Mouse (Mus musculus): ENCODE measurements at regions not wholly inside any gene's neighbourhood (a gene's known extent, or its start where the extent isn't known, plus 50 kb on each side); places are given as distances from the start of the nearest gene placed in this dataset.
"Not testable (repeated sequence)": the region's sequence is repeated elsewhere in the genome, so short reads cannot be mapped to it uniquely, and the experiment has no call there.

GRCm38 (mm10) chr1:107772967-107773366, 183.2 kb downstream of the Serpinb8 start:
- no peak for DNase-seq (ENCODE audit: low spot score, missing footprints)
- H3K4me1 ChIP-seq (ENCODE audit: control insufficient read depth, insufficient read depth, low read length) = no peaks in the 10 kb centered on the region
- WGBS = 84% methylated on average over 2 of the region's 2 CpGs
- no peak for ATAC-seq (ENCODE audit: low FRiP score)
- H3K4me3 ChIP-seq (ENCODE audit: low read depth, low read length) = no peak overlapping the region
- no peaks in the 10 kb centered on the region for H3K36me3 ChIP-seq (ENCODE audit: control insufficient read depth, insufficient read depth, low read length)
- H3K27ac ChIP-seq (ENCODE audit: low read depth, low read length) = no peak overlapping the region
- no peaks in the 10 kb centered on the region for H3K9me3 ChIP-seq (ENCODE audit: control insufficient read depth, low read length)
- H3K9ac ChIP-seq (ENCODE audit: low read length) = no peak overlapping the region
- H3K4me2 ChIP-seq = no peak overlapping the region
- no peaks in the 10 kb centered on the region for H3K27me3 ChIP-seq (ENCODE audit: control insufficient read depth, insufficient read depth, low read length)

GRCm38 (mm10) chr1:107783079-107783478, 193.3 kb downstream of the Serpinb8 start:
- WGBS = 87% methylated on average over 5 of the region's 5 CpGs
- no peaks in the 10 kb centered on the region for H3K4me1 ChIP-seq (ENCODE audit: control insufficient read depth, insufficient read depth, low read length)
- H3K27ac ChIP-seq (ENCODE audit: low read depth, low read length) = no peak overlapping the region
- no peaks in the 10 kb centered on the region for H3K36me3 ChIP-seq (ENCODE audit: control insufficient read depth, insufficient read depth, low read length)
- no peak overlapping the region for H3K4me2 ChIP-seq
- no peaks in the 10 kb centered on the region for H3K9me3 ChIP-seq (ENCODE audit: control insufficient read depth, low read length)
- no peak overlapping the region for H3K4me3 ChIP-seq (ENCODE audit: low read depth, low read length)
- no peak for DNase-seq (ENCODE audit: low spot score, missing footprints)
- no peaks in the 10 kb centered on the region for H3K27me3 ChIP-seq (ENCODE audit: control insufficient read depth, insufficient read depth, low read length)
- H3K9ac ChIP-seq (ENCODE audit: low read length) = no peak overlapping the region
- ATAC-seq (ENCODE audit: low FRiP score) = no peak

GRCm38 (mm10) chr1:107805823-107806222, 216.0 kb downstream of the Serpinb8 start:
- Histone ChIP-seq H3K27me3 (ENCODE audit: control insufficient read depth, insufficient read depth, low read length) (no peaks in the 10 kb centered on the region), H3K9me3 (ENCODE audit: control insufficient read depth, low read length) (no peaks in the 10 kb centered on the region), H3K4me1 (ENCODE audit: control insufficient read depth, insufficient read depth, low read length) (no peaks in the 10 kb centered on the region), H3K27ac (ENCODE audit: low read depth, low read length) (no peak overlapping the region), H3K9ac (ENCODE audit: low read length) (no peak overlapping the region), H3K4me3 (ENCODE audit: low read depth, low read length) (no peak overlapping the region), H3K36me3 (ENCODE audit: control insufficient read depth, insufficient read depth, low read length) (no peaks in the 10 kb centered on the region), H3K4me2 (no peak overlapping the region)
- 85% methylated on average over 5 of the region's 5 CpGs for WGBS
- ATAC-seq (ENCODE audit: low FRiP score) (no peak), DNase-seq (ENCODE audit: low spot score, missing footprints) (no peak)

- not testable (repeated sequence) for DNase-seq (ENCODE audit: low spot score, missing footprints); H3K9me3 ChIP-seq (ENCODE audit: control insufficient read depth, low read length); H3K9ac ChIP-seq (ENCODE audit: low read length); ATAC-seq (ENCODE audit: low FRiP score); H3K27me3 ChIP-seq (ENCODE audit: control insufficient read depth, insufficient read depth, low read length); H3K27ac ChIP-seq (ENCODE audit: low read depth, low read length); H3K4me2 ChIP-seq; H3K4me1 ChIP-seq (ENCODE audit: control insufficient read depth, insufficient read depth, low read length); H3K4me3 ChIP-seq (ENCODE audit: low read depth, low read length); H3K36me3 ChIP-seq (ENCODE audit: control insufficient read depth, insufficient read depth, low read length)
- 88% methylated on average over 2 of the region's 2 CpGs for WGBS
These were observed 217.6 kb downstream of the Serpinb8 start for GRCm38 (mm10) chr1:107807367-107807766.

- Histone ChIP-seq H3K27ac (ENCODE audit: low read depth, low read length) (no peak overlapping the region), H3K4me2 (no peak overlapping the region), H3K9ac (ENCODE audit: low read length) (no peak overlapping the region), H3K4me3 (ENCODE audit: low read depth, low read length) (no peak overlapping the region), H3K36me3 (ENCODE audit: control insufficient read depth, insufficient read depth, low read length) (no peaks in the 10 kb centered on the region), H3K27me3 (ENCODE audit: control insufficient read depth, insufficient read depth, low read length) (no peaks in the 10 kb centered on the region), H3K4me1 (ENCODE audit: control insufficient read depth, insufficient read depth, low read length) (no peaks in the 10 kb centered on the region), H3K9me3 (ENCODE audit: control insufficient read depth, low read length) (no peaks in the 10 kb centered on the region)
- WGBS = 73% methylated on average over 1 of the region's 1 CpGs
- ATAC-seq (ENCODE audit: low FRiP score) (no peak), DNase-seq (ENCODE audit: low spot score, missing footprints) (no peak)
These were observed 221.3 kb downstream of the Serpinb8 start for GRCm38 (mm10) chr1:107811136-107811535.

GRCm38 (mm10) chr1:107811859-107812258, 222.1 kb downstream of the Serpinb8 start:
- H3K4me3 ChIP-seq (ENCODE audit: low read depth, low read length) = no peak overlapping the region
- no peaks in the 10 kb centered on the region for H3K27me3 ChIP-seq (ENCODE audit: control insufficient read depth, insufficient read depth, low read length)
- H3K4me2 ChIP-seq = no peak overlapping the region
- no peak for DNase-seq (ENCODE audit: low spot score, missing footprints)
- no peaks in the 10 kb centered on the region for H3K4me1 ChIP-seq (ENCODE audit: control insufficient read depth, insufficient read depth, low read length)
- no peak overlapping the region for H3K27ac ChIP-seq (ENCODE audit: low read depth, low read length)
- no peak for ATAC-seq (ENCODE audit: low FRiP score)
- 88% methylated on average over 2 of the region's 2 CpGs for WGBS
- H3K9ac ChIP-seq (ENCODE audit: low read length) = no peak overlapping the region
- H3K9me3 ChIP-seq (ENCODE audit: control insufficient read depth, low read length) = no peaks in the 10 kb centered on the region
- H3K36me3 ChIP-seq (ENCODE audit: control insufficient read depth, insufficient read depth, low read length) = no peaks in the 10 kb centered on the region

GRCm38 (mm10) chr1:107837877-107838276, 248.1 kb downstream of the Serpinb8 start:
- no peaks in the 10 kb centered on the region for H3K36me3 ChIP-seq (ENCODE audit: control insufficient read depth, insufficient read depth, low read length)
- no peaks in the 10 kb centered on the region for H3K9me3 ChIP-seq (ENCODE audit: control insufficient read depth, low read length)
- WGBS = 86% methylated on average over 5 of the region's 5 CpGs
- H3K27ac ChIP-seq (ENCODE audit: low read depth, low read length) = no peak overlapping the region
- no peak overlapping the region for H3K4me3 ChIP-seq (ENCODE audit: low read depth, low read length)
- H3K9ac ChIP-seq (ENCODE audit: low read length) = no peak overlapping the region
- no peaks in the 10 kb centered on the region for H3K4me1 ChIP-seq (ENCODE audit: control insufficient read depth, insufficient read depth, low read length)
- H3K4me2 ChIP-seq = no peak overlapping the region
- DNase-seq (ENCODE audit: low spot score, missing footprints) (no peak), ATAC-seq (ENCODE audit: low FRiP score) (no peak)
- H3K27me3 ChIP-seq (ENCODE audit: control insufficient read depth, insufficient read depth, low read length) = no peaks in the 10 kb centered on the region

GRCm38 (mm10) chr1:107852386-107852785, 262.6 kb downstream of the Serpinb8 start:
- 62% methylated on average over 2 of the region's 2 CpGs for WGBS
- no peak for ATAC-seq (ENCODE audit: low FRiP score)

GRCm38 (mm10) chr1:107853001-107853400, 263.2 kb downstream of the Serpinb8 start:
- ATAC-seq (ENCODE audit: low FRiP score) = no peak
- 89% methylated on average over 4 of the region's 4 CpGs for WGBS

More at GRCm38 (mm10) chr1:107852386-107852785, 262.6 kb downstream of the Serpinb8 start:
- DNase-seq (ENCODE audit: low spot score, missing footprints) = no peak
- Histone ChIP-seq H3K27ac (ENCODE audit: low read depth, low read length) (no peak overlapping the region), H3K4me1 (ENCODE audit: control insufficient read depth, insufficient read depth, low read length) (no peaks in the 10 kb centered on the region), H3K4me3 (ENCODE audit: low read depth, low read length) (no peak overlapping the region), H3K4me2 (no peak overlapping the region), H3K9ac (ENCODE audit: low read length) (no peak overlapping the region), H3K9me3 (ENCODE audit: control insufficient read depth, low read length) (no peaks in the 10 kb centered on the region), H3K27me3 (ENCODE audit: control insufficient read depth, insufficient read depth, low read length) (no peaks in the 10 kb centered on the region), H3K36me3 (ENCODE audit: control insufficient read depth, insufficient read depth, low read length) (no peaks in the 10 kb centered on the region)

More at GRCm38 (mm10) chr1:107853001-107853400, 263.2 kb downstream of the Serpinb8 start:
- no peaks in the 10 kb centered on the region for H3K4me1 ChIP-seq (ENCODE audit: control insufficient read depth, insufficient read depth, low read length)
- H3K27me3 ChIP-seq (ENCODE audit: control insufficient read depth, insufficient read depth, low read length) = no peaks in the 10 kb centered on the region
- no peak overlapping the region for H3K9ac ChIP-seq (ENCODE audit: low read length)
- no peaks in the 10 kb centered on the region for H3K36me3 ChIP-seq (ENCODE audit: control insufficient read depth, insufficient read depth, low read length)
- no peaks in the 10 kb centered on the region for H3K9me3 ChIP-seq (ENCODE audit: control insufficient read depth, low read length)
- no peak overlapping the region for H3K4me2 ChIP-seq
- H3K27ac ChIP-seq (ENCODE audit: low read depth, low read length) = no peak overlapping the region
- no peak for DNase-seq (ENCODE audit: low spot score, missing footprints)
- H3K4me3 ChIP-seq (ENCODE audit: low read depth, low read length) = no peak overlapping the region
